Mouse (Mus musculus) liver, embryonic 14.5 days (tissue): ENCODE data around the gene Insr. TPM values are rescaled to one million over a fixed set of nuclear protein-coding genes. Genes with fewer than 3 reads are reported as not detected.
"Not testable (repeated sequence)": the region's sequence is repeated elsewhere in the genome, so short reads cannot be mapped to it uniquely, and the experiment has no call there.

Experiments
- ATAC-seq: fragments of 200-750 bp; cut with Nextera tagmentation; 2 replicates; pipeline ENCODE4 v1.8.0; 2017; ENCODE audit warnings: moderate number of reproducible peaks, mild to moderate bottlenecking, moderate library complexity; ENCODE audit not compliant: insufficient read depth
- DNase-seq, 3 experiments: peaks; one replicate each; pipeline ENCODE4 v3.0.0-alpha.2; 2012 to 2013; ENCODE audit warnings: low read depth in 3 of 3, low spot score in 3 of 3
- H3K27ac ChIP-seq: fragments of 300-500 bp; sonication (generic); 2 replicates; pipeline ENCODE4 v1.5.1; 2014; ENCODE audit warnings: moderate library complexity, mild to moderate bottlenecking, control low read depth, inconsistent platforms
- H3K27me3 ChIP-seq: fragments of 300-500 bp; sonication (generic); 2 replicates; pipeline ENCODE4 v1.6.1; 2014; ENCODE audit warnings: mild to moderate bottlenecking, low read length, moderate library complexity; ENCODE audit not compliant: control insufficient read depth, insufficient read depth
- H3K36me3 ChIP-seq: fragments of 300-500 bp; sonication (generic); replicated peaks from 2 replicates; pipeline ENCODE4 v1.6.1; 2014; ENCODE audit warnings: low read depth; ENCODE audit not compliant: control insufficient read depth, insufficient read depth
- H3K4me1 ChIP-seq, 2 experiments: fragments of 200-500 bp in 1 of 2; fragments of 300-500 bp in 1 of 2; sonication (generic) in 1 of 2; replicated peaks; 2 replicates each; pipeline ENCODE4 v1.6.1; 2012 to 2014; ENCODE audit warnings: antibody characterized with exemption in 1 of 2, inconsistent platforms in 1 of 2, low read length in 1 of 2; ENCODE audit not compliant: control insufficient read depth in 2 of 2, insufficient read depth in 2 of 2
- H3K4me2 ChIP-seq: fragments of 300-500 bp; sonication (generic); 2 replicates; pipeline ENCODE4 v1.6.1; 2014; ENCODE audit warnings: low read depth, mild to moderate bottlenecking, control low read depth, moderate library complexity
- H3K4me3 ChIP-seq, 2 experiments: fragments of 200-500 bp in 1 of 2; fragments of 300-500 bp in 1 of 2; sonication (generic) in 1 of 2; 2 replicates each; pipeline ENCODE4 v1.5.1; 2012 to 2014; ENCODE audit warnings: low read depth in 2 of 2, low read length in 2 of 2, mild to moderate bottlenecking in 2 of 2, control low read depth in 1 of 2, inconsistent platforms in 1 of 2, moderate library complexity in 1 of 2; ENCODE audit not compliant: insufficient read depth in 1 of 2
- H3K9ac ChIP-seq: fragments of 300-500 bp; sonication (generic); replicated peaks from 2 replicates; pipeline ENCODE4 v1.6.1; 2014; ENCODE audit warnings: mild to moderate bottlenecking, control low read depth, moderate library complexity
- H3K9me3 ChIP-seq: fragments of 300-500 bp; sonication (generic); 2 replicates; pipeline ENCODE4 v1.6.1; 2016; ENCODE audit warnings: low read length, mixed read lengths; ENCODE audit not compliant: control insufficient read depth
- CTCF ChIP-seq: IDR thresholded peaks from 2 replicates; pipeline ENCODE4 v1.5.1; 2016; ENCODE audit warnings: antibody characterized with exemption, low read depth, control low read depth
- EP300 ChIP-seq: IDR thresholded peaks from 2 replicates; pipeline ENCODE4 v1.6.1; 2016; ENCODE audit warnings: antibody characterized with exemption, low read depth
- WGBS: fragments of 180-500 bp; shearing (Covaris S2); extraction: QIAGEN DNeasy Blood & Tissue Kit; methylation state at CpG from one replicate; pipeline ENCODE4 v1.1.7; 2014; ENCODE audit not compliant: insufficient replicate concordance; 5-methylcytosine and 5-hydroxymethylcytosine counted together
- polyA plus RNA-seq, 2 experiments: library from polyadenylated mRNA; depleted of rRNA in 1 of 2; stranded (reverse) in 1 of 2; unstranded in 1 of 2; fragments of >200 nt; fragmentation: Nextera tagmentation in 1 of 2; extraction: Ambion mirVana in 1 of 2; gene quantifications; 2 replicates each; pipeline versions ENCODE4 v1.2.1 to v1.2.3; 2012 to 2014

Insr gene
- polyA plus RNA-seq, 2 experiments: 4.4 to 9.2 TPM

- Histone ChIP-seq H3K4me2 (no peak overlapping the region), H3K9me3 (no peaks in the 10 kb centered on the region), H3K4me1 (peaks cover 0 to 2% of the 10 kb centered on the region in 2 experiments; a peak in 2 of 4 replicates), H3K27me3 (no peaks in the 10 kb centered on the region), H3K27ac (no peak overlapping the region), H3K36me3 (no peaks in the 10 kb centered on the region), H3K9ac (no peak overlapping the region), H3K4me3 (no peak overlapping the region)
- ATAC-seq (no peak), DNase-seq (no peak)
- 84% methylated on average over 3 of the region's 3 CpGs for WGBS
- no peak for TF ChIP-seq CTCF
- no peak for TF ChIP-seq EP300
Observed at GRCm38 (mm10) chr8:3209960-3210359, 69.5 kb downstream of the Insr start.

GRCm38 (mm10) chr8:3209268-3209667 lies 70.1 kb downstream of the Insr start:
- H3K4me2 ChIP-seq: no peak overlapping the region
- H3K4me1 ChIP-seq: no peaks in the 10 kb centered on the region; a peak in 1 of 4 replicates
- no peaks in the 10 kb centered on the region for H3K27me3 ChIP-seq
- no peak overlapping the region for H3K4me3 ChIP-seq
- no peak overlapping the region for H3K9ac ChIP-seq
- no peaks in the 10 kb centered on the region for H3K9me3 ChIP-seq
- ATAC-seq: no peak
- no peak for DNase-seq
- H3K27ac ChIP-seq: no peak overlapping the region
- TF ChIP-seq EP300: no peak
- TF ChIP-seq CTCF: no peak
- H3K36me3 ChIP-seq: no peaks in the 10 kb centered on the region
- 65% methylated on average over 3 of the region's 3 CpGs for WGBS

- ATAC-seq (no peak), DNase-seq (no peak)
- Histone ChIP-seq H3K27ac (no peak overlapping the region), H3K9ac (no peak overlapping the region), H3K36me3 (no peaks in the 10 kb centered on the region; the same call in 1 of the 2 replicates), H3K9me3 (no peaks in the 10 kb centered on the region), H3K4me3 (no peak overlapping the region), H3K4me1 (no peaks in the 10 kb centered on the region; a peak in 1 of 4 replicates), H3K27me3 (no peaks in the 10 kb centered on the region), H3K4me2 (no peak overlapping the region)
- no peak for TF ChIP-seq CTCF
- TF ChIP-seq EP300: no peak
Observed at GRCm38 (mm10) chr8:3208729-3209128, 70.7 kb downstream of the Insr start.

- no peak overlapping the region for H3K4me3 ChIP-seq
- no peak overlapping the region for H3K9ac ChIP-seq
- no peak for TF ChIP-seq EP300
- no peak for TF ChIP-seq CTCF
- 59% methylated on average over 3 of the region's 3 CpGs for WGBS
- H3K9me3 ChIP-seq: no peaks in the 10 kb centered on the region
- H3K27ac ChIP-seq: no peak overlapping the region
- no peak for DNase-seq
- no peak overlapping the region for H3K4me2 ChIP-seq
- H3K4me1 ChIP-seq: no peaks in the 10 kb centered on the region; a peak in 1 of 4 replicates
- H3K36me3 ChIP-seq: peaks cover 3% of the 10 kb centered on the region
- ATAC-seq: no peak
- H3K27me3 ChIP-seq: no peaks in the 10 kb centered on the region
Observed at GRCm38 (mm10) chr8:3204758-3205443, 74.5 kb downstream of the Insr start.

GRCm38 (mm10) chr8:3202792-3203191 lies 76.6 kb downstream of the Insr start:
- 81% methylated on average over 7 of the region's 7 CpGs for WGBS
- no peak overlapping the region for H3K4me3 ChIP-seq
- TF ChIP-seq CTCF: no peak
- TF ChIP-seq EP300: no peak
- ATAC-seq (no peak), DNase-seq (no peak)
- no peak overlapping the region for H3K4me2 ChIP-seq
- H3K27ac ChIP-seq: no peak overlapping the region
- peaks cover 3% of the 10 kb centered on the region for H3K36me3 ChIP-seq
- H3K9ac ChIP-seq: no peak overlapping the region
- no peaks in the 10 kb centered on the region for H3K9me3 ChIP-seq
- H3K27me3 ChIP-seq: no peaks in the 10 kb centered on the region
- H3K4me1 ChIP-seq: no peaks in the 10 kb centered on the region

- not testable (repeated sequence) for H3K4me2 ChIP-seq, H3K4me1 ChIP-seq, DNase-seq, ATAC-seq, H3K9ac ChIP-seq, H3K27me3 ChIP-seq, H3K4me3 ChIP-seq, H3K27ac ChIP-seq, H3K9me3 ChIP-seq
- H3K36me3 ChIP-seq: peaks cover 12% of the 10 kb centered on the region
Observed at GRCm38 (mm10) chr8:3194297-3194696, 85.1 kb downstream of the Insr start.
